Mouse (Mus musculus): ENCODE data around the gene Pms1. TPM values are rescaled to one million over a fixed set of nuclear protein-coding genes. Genes with fewer than 3 reads are reported as not detected.
A peak's percentile ranks its signal among the peaks of the same experiment; 100 is the strongest.
"Not testable (repeated sequence)": the region's sequence is repeated elsewhere in the genome, so short reads cannot be mapped to it uniquely, and the experiment has no call there.

Gene Pms1
- 12.7 and 16.3 TPM in 2 replicates for polyA plus RNA-seq (2014; fragmentation: Nextera tagmentation; extraction: Ambion mirVana)

DNA sequence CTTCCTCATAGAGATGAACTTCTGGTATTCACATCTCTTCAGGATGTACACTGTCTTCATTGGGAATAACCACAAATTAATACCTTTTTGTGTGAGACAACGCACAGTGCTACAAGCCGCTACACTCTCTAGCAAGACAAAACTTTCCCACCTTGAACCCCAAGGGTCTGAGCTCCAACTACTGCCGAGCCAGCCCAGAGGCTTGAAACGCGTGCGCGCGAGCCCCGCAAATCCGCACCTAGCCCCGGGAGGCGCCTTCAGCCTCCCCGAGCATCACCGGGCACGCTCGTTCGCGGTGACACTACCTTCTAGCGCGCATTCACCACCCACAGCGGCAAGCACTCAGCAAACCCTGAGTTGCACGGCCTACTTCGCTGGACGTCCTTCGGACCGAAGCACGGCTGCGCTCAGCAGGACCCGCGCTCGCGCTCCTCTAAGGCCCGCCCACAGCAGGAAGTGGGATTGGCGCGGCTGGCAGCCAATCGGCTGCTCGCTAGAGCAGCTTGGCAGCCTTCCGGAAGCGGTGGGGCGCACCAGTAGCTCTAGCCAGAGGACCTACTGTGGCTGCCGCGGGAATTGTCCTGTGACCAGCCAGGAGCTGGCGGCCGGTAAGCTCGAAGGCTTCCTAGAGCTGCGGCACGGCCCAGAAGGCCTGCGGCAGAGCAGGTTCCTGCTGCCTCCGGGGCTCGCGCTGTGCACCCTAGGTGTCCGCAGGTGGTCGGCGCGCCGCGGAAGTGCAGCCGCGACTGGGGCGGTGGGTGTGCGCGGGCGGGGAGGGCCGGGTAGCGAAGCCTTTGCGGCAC, at the start of gene Pms1, which contains the start of the genes Ormdl1 and Gm28778:
TSS of gene Pms1 (minus strand) at position 438 of the 803 bp plus-strand sequence.
TSS of gene Ormdl1 (plus strand) at position 515 of the 803 bp plus-strand sequence.
TSS of gene Gm28778 (plus strand) at position 531 of the 803 bp plus-strand sequence.
- Histone ChIP-seq H3K27ac (replicated peaks; ENCODE audit: low read depth, low read length) (peak within 1 kb of the TSS; percentile 82), H3K4me2 (ENCODE audit: low read depth, low read length) (peak within 1 kb of the TSS; percentile 53), H3K36me3 (ENCODE audit: control insufficient read depth, insufficient read depth, low read length) (no peaks in the 10 kb centered on the region), H3K27me3 (replicated peaks; ENCODE audit: control insufficient read depth, insufficient read depth, low read length) (no peaks in the 10 kb centered on the region), H3K9me3 (ENCODE audit: control insufficient read depth, low read length) (no peaks in the 10 kb centered on the region), H3K4me1 (ENCODE audit: control insufficient read depth, insufficient read depth, low read length) (0 out of 2 replicates have a peak, but pooled peaks cover 6% of the 10 kb centered on the region), H3K9ac (ENCODE audit: low read depth, low read length) (peak within 1 kb of the TSS; percentile 82), H3K4me3 (ENCODE audit: low read depth, low read length) (peak within 1 kb of the TSS; percentile 87)
- under 1% methylated on average over 41 of the region's 66 CpGs for WGBS
- ATAC-seq (ENCODE audit: low read depth) (peak; percentile 99), DNase-seq (ENCODE audit: low spot score) (peak; percentile 97)

DNA sequence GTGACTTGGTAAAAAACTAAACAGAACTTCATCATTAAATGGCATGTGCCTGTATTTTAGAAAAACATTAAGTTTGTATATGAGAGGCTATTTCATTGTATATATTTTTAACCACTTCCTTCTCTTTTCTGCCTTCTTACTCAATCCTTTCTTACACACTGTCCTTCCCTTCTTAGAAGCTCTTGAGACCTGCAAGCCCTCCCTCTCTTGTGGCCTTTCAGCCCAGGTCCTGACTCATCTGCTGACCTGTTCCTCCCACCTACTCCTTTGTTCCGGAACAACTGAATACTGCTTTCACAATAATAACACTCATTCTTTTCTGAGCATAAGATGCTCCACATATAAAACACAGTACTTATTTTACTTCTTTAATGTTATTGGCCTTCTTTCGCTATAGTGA, 44.3 kb upstream of the Pms1 start:
- H3K4me2 ChIP-seq (ENCODE audit: low read depth, low read length), result no peak overlapping the region
- 0 out of 2 replicates have a peak, but pooled peaks cover 14% of the 10 kb centered on the region for H3K9me3 ChIP-seq (ENCODE audit: control insufficient read depth, low read length)
- peaks cover 50% of the 10 kb centered on the region for H3K36me3 ChIP-seq (ENCODE audit: control insufficient read depth, insufficient read depth, low read length)
- no peaks in the 10 kb centered on the region for H3K4me1 ChIP-seq (ENCODE audit: control insufficient read depth, insufficient read depth, low read length)
- H3K27me3 ChIP-seq (replicated peaks; ENCODE audit: control insufficient read depth, insufficient read depth, low read length), result no peaks in the 10 kb centered on the region
- H3K27ac ChIP-seq (replicated peaks; ENCODE audit: low read depth, low read length), result no peak overlapping the region
- H3K9ac ChIP-seq (ENCODE audit: low read depth, low read length), result no peak overlapping the region
- DNase-seq (ENCODE audit: low spot score) (no peak), ATAC-seq (ENCODE audit: low read depth) (no peak)
- no peak overlapping the region for H3K4me3 ChIP-seq (ENCODE audit: low read depth, low read length)
- 95% methylated on average over 2 of the region's 2 CpGs for WGBS

DNA sequence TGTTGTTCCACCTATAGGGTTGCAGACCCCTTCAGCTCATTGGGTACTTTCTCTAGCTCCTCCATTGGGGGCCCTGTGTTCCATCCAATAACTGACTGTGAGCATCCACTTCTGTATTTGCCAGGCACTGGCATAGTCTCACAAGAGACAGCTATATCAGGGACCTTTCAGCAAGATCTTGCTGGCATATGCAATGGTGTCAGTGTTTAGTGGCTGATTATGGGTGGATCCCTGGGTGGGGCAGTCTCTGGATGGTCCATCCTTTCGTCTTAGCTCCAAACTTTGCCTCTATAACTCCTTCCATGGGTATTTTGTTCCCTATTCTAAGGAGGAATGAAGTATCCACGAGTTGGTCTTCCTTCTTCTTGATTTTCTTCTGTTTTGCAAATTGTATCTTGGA, 40.6 kb upstream of the Pms1 start:
- ATAC-seq (ENCODE audit: low read depth); H3K9ac ChIP-seq (ENCODE audit: low read depth, low read length); H3K27me3 ChIP-seq (replicated peaks; ENCODE audit: control insufficient read depth, insufficient read depth, low read length); H3K4me3 ChIP-seq (ENCODE audit: low read depth, low read length); H3K27ac ChIP-seq (replicated peaks; ENCODE audit: low read depth, low read length); H3K4me2 ChIP-seq (ENCODE audit: low read depth, low read length); H3K4me1 ChIP-seq (ENCODE audit: control insufficient read depth, insufficient read depth, low read length); DNase-seq (ENCODE audit: low spot score): not testable (repeated sequence)
- H3K9me3 ChIP-seq (ENCODE audit: control insufficient read depth, low read length), result 0 out of 2 replicates have a peak, but pooled peaks cover 14% of the 10 kb centered on the region
- H3K36me3 ChIP-seq (ENCODE audit: control insufficient read depth, insufficient read depth, low read length), result peaks cover 21% of the 10 kb centered on the region
- 65% methylated on average over 2 of the region's 2 CpGs for WGBS

DNA sequence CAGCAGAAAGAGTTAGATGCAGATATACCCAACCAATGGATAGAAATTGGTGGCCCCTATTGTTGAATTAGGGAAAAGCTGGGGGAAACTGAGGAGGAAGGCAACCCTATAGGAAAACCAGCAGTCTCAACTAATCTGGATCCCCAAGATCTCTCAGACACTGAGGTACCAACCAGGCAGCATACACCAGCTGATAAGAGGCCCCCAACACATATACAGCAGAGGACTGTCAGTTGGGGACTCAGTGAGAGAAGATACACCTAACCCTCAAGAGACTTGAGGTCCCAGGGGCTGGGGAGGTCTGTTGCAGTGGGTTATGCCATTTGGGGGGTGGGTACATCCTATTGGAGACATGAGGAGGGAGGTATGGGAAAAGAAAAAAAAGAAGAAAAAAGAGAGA, 38.6 kb upstream of the Pms1 start:
- H3K4me1 ChIP-seq (ENCODE audit: control insufficient read depth, insufficient read depth, low read length), result no peaks in the 10 kb centered on the region
- no peak for DNase-seq (ENCODE audit: low spot score)
- no peak overlapping the region for H3K27ac ChIP-seq (replicated peaks; ENCODE audit: low read depth, low read length)
- 0 out of 2 replicates have a peak, but pooled peaks cover 4% of the 10 kb centered on the region for H3K9me3 ChIP-seq (ENCODE audit: control insufficient read depth, low read length)
- no peak for ATAC-seq (ENCODE audit: low read depth)
- H3K27me3 ChIP-seq (replicated peaks; ENCODE audit: control insufficient read depth, insufficient read depth, low read length), result no peaks in the 10 kb centered on the region
- peaks cover 1% of the 10 kb centered on the region; the same call in 1 of the 2 replicates for H3K36me3 ChIP-seq (ENCODE audit: control insufficient read depth, insufficient read depth, low read length)
- H3K4me3 ChIP-seq (ENCODE audit: low read depth, low read length), result no peak overlapping the region
- H3K9ac ChIP-seq (ENCODE audit: low read depth, low read length), result no peak overlapping the region
- no peak overlapping the region for H3K4me2 ChIP-seq (ENCODE audit: low read depth, low read length)

DNA sequence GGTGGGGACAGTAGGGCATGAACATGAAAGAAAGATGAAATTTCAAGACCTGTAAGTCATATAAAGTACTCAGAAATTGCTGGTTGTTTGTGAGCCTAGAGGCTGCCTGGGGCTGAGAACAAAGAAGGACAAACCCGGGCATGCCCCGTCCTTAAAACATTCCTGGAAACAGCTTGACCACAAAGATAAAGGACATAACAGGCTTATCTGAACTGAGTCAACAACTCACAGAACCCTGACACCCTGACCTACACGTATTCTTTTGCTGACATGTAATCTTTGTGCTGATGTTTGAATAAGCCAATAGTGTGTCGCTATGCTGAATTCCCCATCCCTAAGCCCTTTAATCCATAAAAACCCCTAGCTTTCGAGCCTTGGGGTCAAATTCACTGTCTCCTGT, 36.7 kb upstream of the Pms1 start:
- not testable (repeated sequence) for ATAC-seq (ENCODE audit: low read depth)

DNA sequence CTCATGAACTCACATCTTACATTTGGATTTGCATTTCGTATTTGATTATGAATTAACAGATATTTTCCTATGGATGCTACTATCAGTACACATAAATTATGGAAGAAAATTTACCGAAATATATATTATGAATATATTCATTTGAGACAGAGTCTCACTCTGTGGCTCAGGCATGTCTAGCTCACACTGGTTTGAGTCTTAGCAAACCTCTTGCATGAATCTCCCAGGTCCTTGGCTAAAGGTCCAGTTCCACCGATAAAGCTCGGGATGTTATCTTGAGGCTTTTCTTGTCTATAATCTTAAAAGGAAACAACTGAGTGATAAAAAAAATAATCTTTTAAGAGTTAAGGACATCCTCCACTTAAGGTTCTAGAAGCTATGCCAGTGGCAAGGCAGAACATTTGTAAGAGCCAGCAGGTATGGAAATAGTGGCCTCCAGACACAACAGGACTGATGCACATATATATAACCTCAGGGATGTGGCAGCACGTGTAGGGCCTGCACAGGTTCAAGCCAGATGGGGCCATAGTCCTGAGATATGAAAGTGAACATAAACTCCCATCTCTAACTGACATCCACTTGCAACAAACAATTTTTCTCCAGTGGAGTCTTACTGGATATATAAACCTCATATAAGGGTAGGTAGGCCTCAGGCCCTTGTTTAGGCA, 28.1 kb upstream of the Pms1 start:
- no peak for ATAC-seq (ENCODE audit: low read depth)
- H3K27ac ChIP-seq (replicated peaks; ENCODE audit: low read depth, low read length), result no peak overlapping the region
- H3K9ac ChIP-seq (ENCODE audit: low read depth, low read length), result no peak overlapping the region
- no peak overlapping the region for H3K4me3 ChIP-seq (ENCODE audit: low read depth, low read length)
- peaks cover 20% of the 10 kb centered on the region; the same call in 1 of the 2 replicates for H3K36me3 ChIP-seq (ENCODE audit: control insufficient read depth, insufficient read depth, low read length)
- H3K4me1 ChIP-seq (ENCODE audit: control insufficient read depth, insufficient read depth, low read length), result no peaks in the 10 kb centered on the region
- no peaks in the 10 kb centered on the region for H3K27me3 ChIP-seq (replicated peaks; ENCODE audit: control insufficient read depth, insufficient read depth, low read length)
- H3K4me2 ChIP-seq (ENCODE audit: low read depth, low read length), result no peak overlapping the region
- WGBS, result 95% methylated on average over 5 of the region's 5 CpGs
- DNase-seq (ENCODE audit: low spot score), result no peak
- H3K9me3 ChIP-seq (ENCODE audit: control insufficient read depth, low read length), result no peaks in the 10 kb centered on the region

More for the DNA sequence above, 36.7 kb upstream of the Pms1 start:
- H3K9ac ChIP-seq (ENCODE audit: low read depth, low read length); H3K36me3 ChIP-seq (ENCODE audit: control insufficient read depth, insufficient read depth, low read length); H3K27ac ChIP-seq (replicated peaks; ENCODE audit: low read depth, low read length); H3K4me2 ChIP-seq (ENCODE audit: low read depth, low read length); H3K27me3 ChIP-seq (replicated peaks; ENCODE audit: control insufficient read depth, insufficient read depth, low read length); DNase-seq (ENCODE audit: low spot score); H3K9me3 ChIP-seq (ENCODE audit: control insufficient read depth, low read length); H3K4me3 ChIP-seq (ENCODE audit: low read depth, low read length); H3K4me1 ChIP-seq (ENCODE audit: control insufficient read depth, insufficient read depth, low read length): not testable (repeated sequence)
- WGBS, result 76% methylated on average over 5 of the region's 5 CpGs

DNA sequence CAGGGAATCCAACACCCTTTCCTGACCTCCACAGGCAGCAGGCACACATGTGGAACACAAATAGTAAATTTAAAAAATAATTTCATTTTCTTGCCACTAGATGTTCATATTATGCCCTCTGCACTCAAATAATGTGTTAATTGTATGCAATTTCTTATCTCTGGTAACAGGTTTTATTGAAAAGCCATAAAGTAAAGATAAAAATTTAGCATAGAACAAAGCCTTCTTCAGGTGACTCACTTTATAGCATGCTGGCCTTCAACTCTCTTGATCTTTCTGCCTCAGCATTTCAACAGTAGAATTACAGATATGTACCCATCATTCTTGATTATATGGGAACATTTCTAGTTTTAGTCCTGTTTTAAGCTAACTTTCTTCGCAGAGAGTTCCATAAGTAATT, 27.5 kb upstream of the Pms1 start:
- Histone ChIP-seq H3K27me3 (replicated peaks; ENCODE audit: control insufficient read depth, insufficient read depth, low read length) (no peaks in the 10 kb centered on the region), H3K36me3 (ENCODE audit: control insufficient read depth, insufficient read depth, low read length) (peaks cover 22% of the 10 kb centered on the region; the same call in 1 of the 2 replicates), H3K27ac (replicated peaks; ENCODE audit: low read depth, low read length) (no peak overlapping the region), H3K9me3 (ENCODE audit: control insufficient read depth, low read length) (no peaks in the 10 kb centered on the region), H3K9ac (ENCODE audit: low read depth, low read length) (no peak overlapping the region), H3K4me1 (ENCODE audit: control insufficient read depth, insufficient read depth, low read length) (no peaks in the 10 kb centered on the region), H3K4me3 (ENCODE audit: low read depth, low read length) (no peak overlapping the region), H3K4me2 (ENCODE audit: low read depth, low read length) (no peak overlapping the region)
- ATAC-seq (ENCODE audit: low read depth) (no peak), DNase-seq (ENCODE audit: low spot score) (no peak)
- WGBS, result 98% methylated on average over 1 of the region's 1 CpGs

DNA sequence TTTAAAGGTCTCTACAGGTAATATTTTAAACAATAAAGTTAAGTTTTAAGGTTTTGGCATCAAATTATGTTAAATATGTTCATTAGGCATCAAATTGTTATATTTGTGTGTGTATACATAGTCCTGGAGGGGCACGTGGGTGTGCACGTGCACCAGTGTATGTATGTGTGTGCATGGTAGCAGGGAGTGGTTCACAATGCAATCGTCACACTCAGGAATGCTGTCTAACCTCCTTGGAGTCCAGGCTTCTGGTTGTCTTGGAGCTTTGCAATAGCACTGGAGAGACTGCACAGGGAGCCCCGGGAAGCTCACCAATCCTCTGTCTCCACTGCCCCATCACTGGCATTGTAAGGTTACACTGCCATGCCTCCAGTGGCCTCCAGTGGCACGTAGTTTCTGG, 26.4 kb upstream of the Pms1 start:
- no peak overlapping the region for H3K27ac ChIP-seq (replicated peaks; ENCODE audit: low read depth, low read length)
- WGBS, result 86% methylated on average over 5 of the region's 5 CpGs
- no peaks in the 10 kb centered on the region for H3K9me3 ChIP-seq (ENCODE audit: control insufficient read depth, low read length)
- H3K4me3 ChIP-seq (ENCODE audit: low read depth, low read length), result no peak overlapping the region
- H3K4me2 ChIP-seq (ENCODE audit: low read depth, low read length), result no peak overlapping the region
- H3K36me3 ChIP-seq (ENCODE audit: control insufficient read depth, insufficient read depth, low read length), result peaks cover 26% of the 10 kb centered on the region; the same call in 1 of the 2 replicates
- ATAC-seq (ENCODE audit: low read depth), result no peak
- H3K9ac ChIP-seq (ENCODE audit: low read depth, low read length), result no peak overlapping the region
- no peak for DNase-seq (ENCODE audit: low spot score)
- no peaks in the 10 kb centered on the region for H3K27me3 ChIP-seq (replicated peaks; ENCODE audit: control insufficient read depth, insufficient read depth, low read length)
- H3K4me1 ChIP-seq (ENCODE audit: control insufficient read depth, insufficient read depth, low read length), result no peaks in the 10 kb centered on the region

All from embryonic facial prominence, embryonic 14.5 days (tissue).